Mouse (Mus musculus) thymus, postnatal 4 days (tissue): Measurements from ENCODE around the gene Rilp.

Experiments
- DNase-seq: peaks from one replicate; pipeline ENCODE4 v3.0.0; 2021

The Rilp gene

GRCm38 (mm10) chr11:75559870-75560504 lies 50.1 kb downstream of the Rilp start:
- DNase-seq, result peak; percentile 57

GRCm38 (mm10) chr11:75560530-75561409 lies 50.9 kb downstream of the Rilp start:
- peak; percentile 85 for DNase-seq

- peak; percentile 56 for DNase-seq
Observed at GRCm38 (mm10) chr11:75561410-75561791, 51.5 kb downstream of the Rilp start.
